8 mouse cellular contexts compared by ENCODE assay signal in the genomic region with DNA sequence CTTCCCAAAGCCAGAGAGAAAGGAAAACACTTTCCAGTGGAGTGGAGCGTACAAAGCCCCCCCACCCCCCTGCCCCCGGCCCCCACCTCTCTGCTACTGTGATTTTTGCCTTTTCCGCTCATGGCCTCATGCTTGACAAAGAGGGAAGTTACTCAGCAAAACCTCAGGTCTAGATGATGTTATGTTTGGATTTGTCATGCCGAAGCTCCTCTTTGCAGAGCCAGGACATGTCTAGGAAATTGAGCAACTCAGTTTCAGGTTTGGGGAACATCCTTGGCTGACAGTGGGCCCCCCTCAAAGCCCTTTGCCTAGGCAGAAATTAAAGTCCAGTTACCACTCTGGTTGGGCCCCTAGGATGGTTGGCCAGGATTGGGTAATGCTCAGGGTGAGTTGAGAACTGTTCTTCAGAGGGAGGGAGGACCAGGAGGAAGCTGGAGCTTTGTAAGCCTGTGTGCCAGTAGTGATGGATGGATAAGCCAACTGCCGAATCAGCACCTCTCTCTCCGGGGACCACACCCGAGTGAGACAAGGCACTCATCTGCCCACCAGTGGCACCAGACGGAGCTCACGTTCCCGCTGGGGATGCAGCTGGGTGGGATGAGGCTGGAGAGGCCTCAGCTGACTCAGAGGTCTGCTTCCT. TPM values are rescaled to one million over a fixed set of nuclear protein-coding genes. Genes with fewer than 3 reads are reported as not detected.
DNase-seq lines count a peak whose midpoint lies in the region; TF ChIP-seq lines count a peak whose summit lies in the region.

No protein-coding gene starts in this region.

- peak overlapping the region; percentile 76 for H3K27ac ChIP-seq in gastrocnemius, adult 2 months

- intact Hi-C loops in gastrocnemius, adult 2 months (cut with DNase I) = no loop called here
- intact Hi-C loops in heart, postnatal 10 days (cut with DNase I) = loop anchor here (2.0 kb wide), 1 partner anchor 21 kb away; no protein-coding TSS in a partner anchor

- DNase-seq in gastrocnemius, adult 2 months = peak; percentile 64
- DNase-seq in gastrocnemius, postnatal 4 days (ENCODE audit: low spot score in 2 of 2) = no peak
- DNase-seq in MN1 (ENCODE audit: low spot score) = peak; percentile 48
- peak; percentile 38 to 43 for DNase-seq in heart, postnatal 10 days
- DNase-seq in lung, postnatal 25 days (ENCODE audit: low spot score) = peak; percentile 49
- no peak for DNase-seq in urinary bladder, postnatal 14 days (ENCODE audit: low spot score)
- DNase-seq in cerebellum, postnatal 25 days = no peak
- no peak for DNase-seq in frontal cortex, adult 2 months (ENCODE audit: extremely low spot score in 1 of 2, low spot score in 1 of 2)

- no peak for TF ChIP-seq CTCF in gastrocnemius, adult 2 months (IDR thresholded peaks at IDR 0.05)

- peak overlapping the region; percentile 69 for H3K4me3 ChIP-seq in gastrocnemius, adult 2 months

RNA-seq across cellular contexts. Expression of gene Stab1, which starts 2.3 kb away (rescaled TPM):
- total RNA-seq in gastrocnemius, adult 2 months (2021) = 10 to 100 TPM; 14.0 to 16.5 TPM
- total RNA-seq in gastrocnemius, postnatal 4 days (2021) = 100 to 1,000 TPM in 1 of 2 experiments, 10 to 100 TPM in 1; 89.8 to 101 TPM
- total RNA-seq in heart, postnatal 10 days (2021) = 10 to 100 TPM; 77.3 to 78.9 TPM
- 15.5 and 19.1 TPM in 2 replicates for polyA plus RNA-seq in frontal cortex, adult 2 months (2012; rRNA removed)

RNA-seq across cellular contexts. Expression of gene Nt5dc2, which starts 35.3 kb away (rescaled TPM):
- 1 to 10 TPM; 1.2 to 1.7 TPM for total RNA-seq in gastrocnemius, adult 2 months (2021)
- total RNA-seq in gastrocnemius, postnatal 4 days (2021) = 10 to 100 TPM; 33.9 to 35.4 TPM
- 10 to 100 TPM; 53.1 to 57.7 TPM for total RNA-seq in heart, postnatal 10 days (2021)
- polyA plus RNA-seq in frontal cortex, adult 2 months (2012; rRNA removed) = 20.2 and 21.4 TPM in 2 replicates

RNA-seq across cellular contexts. Expression of gene Smim4, which starts 37.4 kb away (rescaled TPM):
- 10 to 100 TPM; 33.4 to 36.1 TPM for total RNA-seq in gastrocnemius, adult 2 months (2021)
- total RNA-seq in gastrocnemius, postnatal 4 days (2021) = 10 to 100 TPM; 44.1 to 49.5 TPM
- total RNA-seq in heart, postnatal 10 days (2021) = 10 to 100 TPM; 92.2 to 93.5 TPM
- 25.7 and 29.9 TPM in 2 replicates for polyA plus RNA-seq in frontal cortex, adult 2 months (2012; rRNA removed)

RNA-seq across cellular contexts. Expression of gene Tnnc1, which starts 42.0 kb away (rescaled TPM):
- 1,000 to 10,000 TPM in 1 of 2 experiments, 100 to 1,000 TPM in 1; 386 to 1,185 TPM for total RNA-seq in gastrocnemius, adult 2 months (2021)
- 100 to 1,000 TPM; 337 to 379 TPM for total RNA-seq in gastrocnemius, postnatal 4 days (2021)
- total RNA-seq in heart, postnatal 10 days (2021) = 1,000 to 10,000 TPM; 5,439 to 5,458 TPM
- 51.3 and 55.5 TPM in 2 replicates for polyA plus RNA-seq in frontal cortex, adult 2 months (2012; rRNA removed)

RNA-seq across cellular contexts. Expression of gene Nisch, which starts 50.6 kb away (rescaled TPM):
- total RNA-seq in gastrocnemius, adult 2 months (2021) = 10 to 100 TPM; 60.8 to 70.3 TPM
- 100 to 1,000 TPM; 258 to 277 TPM for total RNA-seq in gastrocnemius, postnatal 4 days (2021)
- total RNA-seq in heart, postnatal 10 days (2021) = 100 to 1,000 TPM; 234 to 236 TPM
- polyA plus RNA-seq in frontal cortex, adult 2 months (2012; rRNA removed) = 343 and 370 TPM in 2 replicates

Comparison
In these comparisons a context has a peak if more than half of its experiments do, and no peak if none do; other contexts are left out.
1. DNase-seq: peak in gastrocnemius, adult 2 months (single experiment), MN1 (single experiment), heart, postnatal 10 days (2 of 2) and lung, postnatal 25 days (single experiment); none in gastrocnemius, postnatal 4 days (0 of 2), urinary bladder, postnatal 14 days (single experiment), cerebellum, postnatal 25 days (0 of 2) and frontal cortex, adult 2 months (0 of 2).
2. RNA of gene Stab1, which starts 2.3 kb away (total RNA-seq): 89.8 to 101 TPM in gastrocnemius, postnatal 4 days and 77.3 to 78.9 TPM in heart, postnatal 10 days; 14.0 to 16.5 TPM in gastrocnemius, adult 2 months; every median in the first group is over 4 times any median in the second.
3. RNA of gene Nt5dc2, which starts 35.3 kb away (total RNA-seq): 53.1 to 57.7 TPM in heart, postnatal 10 days and 33.9 to 35.4 TPM in gastrocnemius, postnatal 4 days; 1.2 to 1.7 TPM in gastrocnemius, adult 2 months; every median in the first group is over 10 times any median in the second.